Mouse (Mus musculus): ENCODE measurements around the gene Wipf3.

The Wipf3 gene

GRCm38 (mm10) chr6:54432191-54432590 lies 2.8 kb downstream of the Wipf3 start:
- DNase-seq (ENCODE audit: low read depth), result no peak

GRCm38 (mm10) chr6:54432806-54433545 lies 3.6 kb downstream of the Wipf3 start:
- DNase-seq (ENCODE audit: low read depth), result no peak

- no peak for DNase-seq (ENCODE audit: low read depth)
Observed at GRCm38 (mm10) chr6:54434171-54434570, 4.8 kb downstream of the Wipf3 start.

- DNase-seq (ENCODE audit: low read depth), result no peak
Observed at GRCm38 (mm10) chr6:54435663-54436062, 6.3 kb downstream of the Wipf3 start.

- no peak for DNase-seq (ENCODE audit: low read depth)
Observed at GRCm38 (mm10) chr6:54436286-54436685, 6.9 kb downstream of the Wipf3 start.

- DNase-seq (ENCODE audit: low read depth), result no peak
Observed at GRCm38 (mm10) chr6:54438510-54438909, 9.1 kb downstream of the Wipf3 start.

- no peak for DNase-seq (ENCODE audit: low read depth)
Observed at GRCm38 (mm10) chr6:54440658-54441057, 11.3 kb downstream of the Wipf3 start.

- DNase-seq (ENCODE audit: low read depth), result no peak
Observed at GRCm38 (mm10) chr6:54443657-54444056, 14.3 kb downstream of the Wipf3 start.

- DNase-seq (ENCODE audit: low read depth), result no peak
Observed at GRCm38 (mm10) chr6:54444086-54444485, 14.7 kb downstream of the Wipf3 start.

- DNase-seq (ENCODE audit: low read depth), result no peak
Observed at GRCm38 (mm10) chr6:54445249-54445818, 15.9 kb downstream of the Wipf3 start.

GRCm38 (mm10) chr6:54447353-54447752 lies 17.9 kb downstream of the Wipf3 start:
- no peak for DNase-seq (ENCODE audit: low read depth)

- DNase-seq (ENCODE audit: low read depth), result no peak
Observed at GRCm38 (mm10) chr6:54459661-54460060, 30.3 kb downstream of the Wipf3 start.

GRCm38 (mm10) chr6:54460172-54460914 lies 30.9 kb downstream of the Wipf3 start:
- DNase-seq (ENCODE audit: low read depth), result no peak

- no peak for DNase-seq (ENCODE audit: low read depth)
Observed at GRCm38 (mm10) chr6:54460915-54461671, 31.7 kb downstream of the Wipf3 start.

GRCm38 (mm10) chr6:54462766-54463165 lies 33.4 kb downstream of the Wipf3 start:
- DNase-seq (ENCODE audit: low read depth), result no peak

- no peak for DNase-seq (ENCODE audit: low read depth)
Observed at GRCm38 (mm10) chr6:54463701-54464458, 34.5 kb downstream of the Wipf3 start.

GRCm38 (mm10) chr6:54464926-54465325 lies 35.5 kb downstream of the Wipf3 start:
- DNase-seq (ENCODE audit: low read depth), result no peak

- no peak for DNase-seq (ENCODE audit: low read depth)
Observed at GRCm38 (mm10) chr6:54467371-54467770, 38.0 kb downstream of the Wipf3 start.

GRCm38 (mm10) chr6:54471866-54472265 lies 42.5 kb downstream of the Wipf3 start:
- DNase-seq (ENCODE audit: low read depth), result no peak

- DNase-seq (ENCODE audit: low read depth), result no peak
Observed at GRCm38 (mm10) chr6:54472846-54473715, 43.7 kb downstream of the Wipf3 start.
